Mouse (Mus musculus) left cerebral cortex, adult 2 months (tissue): ENCODE measurements around the gene Gcm2. TPM values are rescaled to one million over a fixed set of nuclear protein-coding genes. Genes with fewer than 3 reads are reported as not detected.

Experiments used
- DNase-seq, 2 experiments: peaks; one replicate each; pipeline ENCODE4 v3.0.0; 2021 to 2022; ENCODE audit warnings: low spot score in 2 of 2, mixed read lengths in 1 of 2; ENCODE audit errors: extremely low spot score in 1 of 2
- H3K27ac ChIP-seq: fragments of 200-600 bp; 2 replicates; pipeline ENCODE4 v1.8.1; 2022
- H3K4me3 ChIP-seq: fragments of 200-600 bp; 2 replicates; pipeline ENCODE4 v1.8.1; 2022
- CTCF ChIP-seq: fragments of 200-600 bp; IDR thresholded peaks from 2 replicates; pipeline ENCODE4 v1.8.1; 2022; ENCODE audit warnings: antibody characterized with exemption, mild to moderate bottlenecking, moderate library complexity
- intact Hi-C: fragments of 180-260 bp; cut with DNase I; formaldehyde crosslinking; loops from one replicate; pipeline ENCODE4 v1.15.1; 2025
- total RNA-seq, 2 experiments: library from RNA; stranded (reverse); gene quantifications; 2 replicates each; pipeline ENCODE4 v1.2.3; 2021

Gcm2 gene
- total RNA-seq, 2 experiments from 2014 or later: not detected

- no peak overlapping the region for H3K27ac ChIP-seq
- intact Hi-C loops: no loop called here
- DNase-seq: no peak
- H3K4me3 ChIP-seq: no peak overlapping the region
- TF ChIP-seq CTCF: no peak
Measured at GRCm38 (mm10) chr13:41103841-41104525, 6.9 kb downstream of the Gcm2 start.

DNA sequence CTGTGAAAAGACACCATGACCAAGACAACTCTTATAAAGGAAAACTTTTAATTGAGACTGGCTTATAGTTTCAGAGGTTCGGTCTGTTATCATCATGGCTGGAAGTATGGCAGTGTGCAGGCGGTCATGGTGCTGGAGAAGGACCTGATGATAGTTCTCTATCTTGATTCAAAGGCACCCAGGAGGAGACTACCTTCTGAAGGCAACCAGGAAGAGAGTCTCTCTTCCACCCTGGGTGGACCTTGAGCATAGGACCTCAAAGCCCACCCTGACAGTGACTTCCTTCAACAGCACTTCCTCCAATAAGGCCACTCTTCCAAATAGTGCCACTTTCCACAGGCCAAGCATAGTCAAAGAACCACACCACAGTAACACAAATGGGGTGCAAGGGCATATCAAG lies 10.8 kb downstream of the Gcm2 start:
- intact Hi-C loops: no loop called here
- H3K4me3 ChIP-seq: no peak overlapping the region
- H3K27ac ChIP-seq: no peak overlapping the region
- no peak for TF ChIP-seq CTCF
- DNase-seq: no peak

DNA sequence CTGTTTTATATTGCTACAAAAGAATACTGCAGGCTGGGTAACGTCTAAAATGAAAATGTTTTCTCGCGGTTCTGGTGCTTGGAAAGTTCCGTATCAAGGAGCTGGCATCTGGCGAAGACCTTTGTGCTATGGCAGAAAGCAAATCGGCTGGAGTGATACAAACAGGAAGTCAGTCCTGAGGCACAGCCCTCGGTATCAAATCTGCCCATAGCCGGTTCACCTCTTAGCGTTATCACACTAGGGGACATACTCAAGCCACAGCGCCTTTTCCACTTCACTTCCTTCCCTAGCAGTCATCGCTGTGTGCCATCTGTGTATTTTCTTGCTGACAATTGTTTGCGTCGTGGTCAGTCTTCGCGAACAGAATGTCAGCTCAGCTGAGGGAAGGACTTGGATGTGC lies 12.5 kb downstream of the Gcm2 start:
- H3K27ac ChIP-seq: no peak overlapping the region
- no peak for TF ChIP-seq CTCF
- intact Hi-C loops: no loop called here
- DNase-seq: no peak
- no peak overlapping the region for H3K4me3 ChIP-seq

DNA sequence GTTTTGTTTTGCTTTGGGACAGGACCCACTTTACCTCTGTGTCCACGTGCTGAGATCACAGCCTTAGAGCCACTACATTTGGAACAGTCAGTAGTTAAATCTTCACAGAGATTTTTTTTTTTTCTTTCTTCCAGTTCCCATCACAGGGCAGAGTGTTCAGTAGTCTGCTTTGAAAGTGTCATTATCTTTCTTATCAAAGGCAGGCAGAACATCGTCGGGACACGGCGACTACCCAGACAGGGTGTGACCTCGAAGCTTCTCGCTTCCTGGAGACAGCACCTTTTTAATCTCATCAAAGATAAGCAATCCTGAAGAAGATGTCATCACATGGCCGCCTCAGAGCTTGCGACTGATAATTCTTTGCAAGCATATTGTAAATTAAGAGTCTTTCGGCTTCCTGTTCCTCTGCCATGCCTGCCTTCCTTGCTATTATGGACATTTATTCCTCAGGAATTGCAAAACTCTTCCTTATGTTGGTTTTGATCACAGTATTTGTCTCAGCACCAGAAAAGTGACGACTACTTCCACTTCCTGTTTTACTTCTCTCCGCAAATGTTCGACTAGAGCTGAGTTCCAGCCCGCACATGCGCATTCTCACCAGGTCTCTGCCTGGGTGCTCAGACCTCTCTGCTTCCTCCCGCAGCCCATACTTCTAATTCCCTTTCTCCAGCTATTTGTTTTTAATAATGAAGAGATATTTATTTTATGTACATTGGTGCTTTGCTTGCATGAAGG lies 13.3 kb downstream of the Gcm2 start:
- no peak for TF ChIP-seq CTCF
- H3K27ac ChIP-seq: no peak overlapping the region
- DNase-seq: no peak
- intact Hi-C loops: no loop called here
- H3K4me3 ChIP-seq: no peak overlapping the region

GRCm38 (mm10) chr13:41094160-41094559 lies 16.7 kb downstream of the Gcm2 start:
- TF ChIP-seq CTCF: no peak
- no peak overlapping the region for H3K4me3 ChIP-seq
- no peak for DNase-seq
- no peak overlapping the region for H3K27ac ChIP-seq
- intact Hi-C loops: no loop called here

- no peak for DNase-seq
- H3K27ac ChIP-seq: no peak overlapping the region
- intact Hi-C loops: no loop called here
- H3K4me3 ChIP-seq: no peak overlapping the region
- TF ChIP-seq CTCF: no peak
Measured at GRCm38 (mm10) chr13:41091271-41091670, 19.6 kb downstream of the Gcm2 start.

DNA sequence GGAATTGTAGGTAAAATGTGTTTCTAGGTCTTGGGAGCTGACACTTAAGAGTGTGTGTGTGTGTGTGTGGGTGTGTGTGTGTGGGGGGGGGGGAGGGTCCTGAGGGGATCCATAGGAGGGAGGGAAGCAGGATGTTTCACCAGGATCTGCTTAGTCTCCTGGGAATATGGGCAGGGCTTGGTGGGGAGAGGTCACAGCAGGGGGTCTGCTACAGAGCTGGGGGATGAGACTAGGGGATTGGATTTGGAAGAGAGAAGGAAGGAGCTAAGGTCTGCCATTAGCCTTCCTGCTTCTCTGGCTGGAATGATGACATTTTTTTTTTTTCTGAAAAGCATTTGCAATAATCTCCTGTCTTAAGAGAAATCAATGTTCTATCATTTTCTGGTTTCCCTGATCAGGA lies 22.1 kb downstream of the Gcm2 start:
- intact Hi-C loops: no loop called here
- H3K4me3 ChIP-seq: no peak overlapping the region
- no peak for TF ChIP-seq CTCF
- DNase-seq: no peak
- no peak overlapping the region for H3K27ac ChIP-seq

DNA sequence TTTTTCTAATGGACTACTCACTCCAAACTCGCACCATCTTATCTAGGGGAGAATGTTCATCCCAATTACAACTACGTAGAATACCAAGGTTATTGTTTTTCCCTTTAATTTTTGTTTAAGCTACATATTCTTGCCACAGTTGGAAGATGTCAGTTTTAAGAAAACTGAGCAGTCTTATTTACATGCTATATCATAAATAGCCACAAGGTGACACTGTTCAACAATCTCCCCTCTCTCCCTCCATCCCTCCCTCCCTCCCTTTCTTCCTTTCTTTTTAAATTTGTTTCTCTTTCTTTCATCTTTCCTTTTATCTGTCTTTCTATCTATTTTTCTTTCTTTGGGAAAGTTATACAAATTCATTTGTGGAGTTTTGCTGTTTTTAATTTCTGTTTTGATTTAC lies 25.7 kb downstream of the Gcm2 start:
- intact Hi-C loops: loop anchor here (2.0 kb wide), 1 partner anchor 154 kb away; no protein-coding TSS in a partner anchor
- peak; percentile 75 for TF ChIP-seq CTCF
- H3K4me3 ChIP-seq: no peak overlapping the region
- H3K27ac ChIP-seq: no peak overlapping the region
- no peak for DNase-seq

DNA sequence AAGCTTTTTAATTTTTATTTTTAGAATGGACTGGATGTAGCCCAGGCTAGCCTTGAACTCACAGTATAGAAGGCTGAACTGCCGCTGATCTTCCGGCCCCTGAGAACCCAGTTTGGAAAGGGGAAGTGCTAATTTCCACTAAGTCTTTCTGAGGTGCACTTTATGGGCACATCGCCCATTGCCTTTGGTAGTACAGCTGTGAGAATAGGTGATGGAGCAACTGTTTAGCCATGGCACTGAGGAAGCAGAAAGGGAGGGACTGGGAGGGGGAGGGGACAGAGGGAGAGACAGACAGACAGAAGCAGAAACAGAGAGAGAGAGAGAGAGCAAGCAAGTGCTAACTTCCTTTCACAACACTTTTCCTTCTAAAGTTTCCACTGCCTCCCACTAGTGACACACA lies 26.3 kb downstream of the Gcm2 start:
- TF ChIP-seq CTCF: no peak
- intact Hi-C loops: loop anchor here (2.0 kb wide), 1 partner anchor 154 kb away; no protein-coding TSS in a partner anchor
- H3K4me3 ChIP-seq: no peak overlapping the region
- no peak overlapping the region for H3K27ac ChIP-seq
- DNase-seq: no peak

GRCm38 (mm10) chr13:41080700-41081099 lies 30.1 kb downstream of the Gcm2 start:
- no peak for TF ChIP-seq CTCF
- intact Hi-C loops: no loop called here
- DNase-seq: no peak
- Histone ChIP-seq H3K4me3 (no peak overlapping the region), H3K27ac (no peak overlapping the region)

DNA sequence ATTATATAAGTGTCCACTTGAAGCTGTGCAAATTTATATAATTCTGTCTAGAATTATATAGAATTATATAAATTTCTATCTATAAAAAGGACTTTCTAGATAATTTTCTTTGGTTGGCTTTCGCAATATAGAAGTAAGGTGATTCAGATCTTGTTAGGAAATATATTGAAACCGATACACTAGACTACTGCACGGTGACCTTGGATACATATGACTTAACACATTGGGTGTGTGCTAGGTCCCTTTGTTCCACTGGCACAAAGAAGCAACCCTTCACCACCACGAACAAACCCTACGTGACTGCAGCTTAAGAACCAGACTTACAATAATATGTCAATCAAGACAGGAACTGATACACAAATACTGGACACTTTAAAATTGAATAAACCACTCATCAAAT lies 31.0 kb downstream of the Gcm2 start:
- intact Hi-C loops: no loop called here
- Histone ChIP-seq H3K27ac (no peak overlapping the region), H3K4me3 (peak overlapping the region; percentile 50)
- TF ChIP-seq CTCF: no peak
- DNase-seq: no peak

- Histone ChIP-seq H3K4me3 (peak within 1 kb of the TSS; percentile 50), H3K27ac (no peak within 1 kb of the TSS)
- DNase-seq: peak; percentile 72 to 78
- no peak for TF ChIP-seq CTCF
- intact Hi-C loops: no loop called here
Measured at GRCm38 (mm10) chr13:41079421-41079780, 31.4 kb downstream of the Gcm2 start, which contains the start of gene Mak. TSS of gene Mak (minus strand) at chr13:41079706.
